Mouse (Mus musculus) small intestine, adult 2 months (tissue): ENCODE data around the gene Ranbp10.
"Not testable (repeated sequence)": the region's sequence is repeated elsewhere in the genome, so short reads cannot be mapped to it uniquely, and the experiment has no call there.

Experiments used
- CTCF ChIP-seq: fragments of 200-500 bp; IDR thresholded peaks from 2 replicates; pipeline ENCODE4 v1.5.1; 2012; ENCODE audit warnings: low read depth, mild to moderate bottlenecking, control low read depth, inconsistent platforms, low read length, moderate library complexity, mixed read lengths; ENCODE audit not compliant: insufficient replicate concordance, insufficient read length; ENCODE audit errors: extremely low read depth
- POLR2A ChIP-seq: fragments of 200-500 bp; IDR thresholded peaks from 2 replicates; pipeline ENCODE4 v1.6.1; 2012; ENCODE audit warnings: low read depth, mild to moderate bottlenecking, control low read depth, inconsistent platforms, low read length, moderate library complexity

DNA sequence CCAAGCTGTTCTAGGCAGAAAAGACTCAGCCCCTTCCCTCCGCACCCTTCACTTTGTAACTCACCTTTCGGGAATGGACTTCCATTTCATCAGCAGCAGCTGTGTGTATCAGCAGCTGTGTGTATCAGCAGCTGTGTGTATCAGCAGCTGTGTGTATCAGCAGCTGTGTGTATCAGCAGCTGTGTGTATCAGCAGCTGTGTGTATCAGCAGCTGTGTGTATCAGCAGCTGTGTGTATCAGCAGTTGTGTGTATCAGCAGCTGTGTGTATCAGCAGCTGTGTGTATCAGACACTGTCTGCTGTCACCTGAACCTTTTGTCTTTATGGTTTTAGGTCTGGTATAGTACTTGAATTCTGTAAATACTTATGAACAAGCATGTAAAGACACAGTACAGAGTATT lies 6.6 kb upstream of the Ranbp10 start:
- TF ChIP-seq CTCF, POLR2A: not testable (repeated sequence)
